Mouse (Mus musculus): ENCODE results near the gene Lpp.

GRCm38 (mm10) chr16:24645906-24646603 is 252.7 kb downstream of the Lpp start:
- TF ChIP-seq CTCF (IDR thresholded peaks at IDR 0.05; ENCODE audit: borderline replicate concordance, insufficient read depth, low read depth, low read length) (no peak), POLR2A (IDR thresholded peaks at IDR 0.05; ENCODE audit: borderline replicate concordance, insufficient read depth, low read length) (no peak)

Data from cerebellum, adult 2 months (tissue).